In the genomic region with DNA sequence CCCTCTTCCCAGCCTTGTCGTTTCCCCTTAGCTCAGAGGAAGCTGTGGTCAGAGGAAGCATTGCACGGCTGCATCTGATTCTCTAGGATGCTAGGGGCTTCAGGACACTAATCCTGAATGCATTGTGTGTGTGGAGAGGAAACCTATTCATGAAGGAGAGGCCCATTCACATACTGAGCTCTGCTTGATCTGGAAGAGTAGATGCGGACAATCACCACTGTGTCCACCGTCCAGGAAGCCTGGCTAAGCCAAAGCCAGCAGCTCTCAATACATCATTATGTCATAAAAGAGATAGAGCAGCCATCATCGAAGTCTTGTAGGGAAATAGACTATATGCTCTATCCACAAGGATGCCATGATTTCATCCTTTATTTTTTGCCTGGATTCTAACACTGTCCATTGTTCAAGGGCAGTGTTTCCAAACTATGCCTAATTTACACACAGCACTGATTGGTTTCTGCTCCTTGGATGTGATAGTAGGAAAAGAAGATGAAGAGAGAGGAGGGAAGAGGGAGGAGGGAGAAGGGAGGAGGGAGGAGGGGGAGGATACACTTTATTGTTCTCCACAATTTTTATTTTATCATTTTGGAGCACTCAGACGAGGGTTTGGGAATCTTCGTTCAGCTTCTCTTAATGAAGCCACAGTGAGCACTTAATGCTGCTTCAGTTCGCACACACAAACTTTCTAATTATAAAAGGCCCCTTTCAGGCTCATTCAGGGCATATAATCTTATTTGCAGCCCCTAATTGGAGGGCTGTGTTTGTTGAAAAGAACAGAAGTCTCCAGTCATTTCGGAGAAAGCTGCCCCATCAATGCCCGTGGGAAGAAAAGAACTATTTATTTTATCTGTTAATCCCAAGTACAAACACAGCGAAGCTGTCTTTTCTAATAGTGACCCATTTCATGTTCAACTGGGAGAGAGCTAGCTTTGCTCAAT, we compare ENCODE assay signal across 17 mouse cellular contexts.
A peak's percentile ranks its signal among the peaks of the same experiment; 100 is the strongest.
DNase-seq lines count a peak whose midpoint lies in the region; ATAC-seq and TF ChIP-seq lines count a peak whose summit lies in the region.
"Had no signal": no experiment of that assay in that cellular context is flagged by ENCODE, and none has a peak within 500 bp of the region (broad histone marks: within the 10 kb centered on the region; RNA-seq: fewer than 3 reads in every experiment).

No protein-coding gene starts in this region.

- TF ChIP-seq CTCF in hindbrain, postnatal 0 days (IDR thresholded peaks at IDR 0.05; ENCODE audit: low read depth), result peak; percentile 11; the same call in 1 of the 2 replicates
- TF ChIP-seq CTCF in midbrain, postnatal 0 days (IDR thresholded peaks at IDR 0.05), result no peak

- no peaks in the 10 kb centered on the region for H3K27me3 ChIP-seq in hindbrain, postnatal 0 days (ENCODE audit: insufficient read depth, low read length)
- H3K27me3 ChIP-seq in hindbrain, embryonic 10.5 days (ENCODE audit: insufficient read depth, poor library complexity, severe bottlenecking), result peaks cover 44% of the 10 kb centered on the region
- H3K27me3 ChIP-seq in forebrain, embryonic 16.5 days (replicated peaks; ENCODE audit: control insufficient read depth, insufficient read depth, low read length), result peaks cover 39% of the 10 kb centered on the region
- H3K27me3 ChIP-seq in midbrain, postnatal 0 days (ENCODE audit: insufficient read depth, low read length), result 0 out of 2 replicates have a peak, but pooled peaks cover 2% of the 10 kb centered on the region
- H3K27me3 ChIP-seq: embryonic facial prominence, embryonic 13.5 days; limb, embryonic 12.5 days had no signal

- H3K4me3 ChIP-seq in hindbrain, postnatal 0 days (ENCODE audit: low read length), result no peak overlapping the region
- no peak overlapping the region for H3K4me3 ChIP-seq in hindbrain, embryonic 10.5 days
- H3K4me3 ChIP-seq in forebrain, embryonic 16.5 days (replicated peaks; ENCODE audit: low read length), result no peak overlapping the region
- no peak overlapping the region for H3K4me3 ChIP-seq in midbrain, postnatal 0 days (ENCODE audit: low read depth, low read length)
- H3K4me3 ChIP-seq: embryonic facial prominence, embryonic 13.5 days; kidney, embryonic 15.5 days; limb, embryonic 12.5 days had no signal

- H3K9ac ChIP-seq in hindbrain, postnatal 0 days (replicated peaks; ENCODE audit: low read length), result no peak overlapping the region
- H3K9ac ChIP-seq in forebrain, embryonic 16.5 days (replicated peaks; ENCODE audit: low read depth, low read length), result no peak overlapping the region
- H3K9ac ChIP-seq in midbrain, postnatal 0 days (replicated peaks; ENCODE audit: low read length, poor library complexity, severe bottlenecking), result no peak overlapping the region
- H3K9ac ChIP-seq: embryonic facial prominence, embryonic 13.5 days; kidney, embryonic 15.5 days; limb, embryonic 12.5 days had no signal

- H3K4me1 ChIP-seq in hindbrain, postnatal 0 days (ENCODE audit: insufficient read depth, low read length), result no peaks in the 10 kb centered on the region; the same call in 1 of the 2 replicates
- H3K4me1 ChIP-seq in hindbrain, embryonic 10.5 days (replicated peaks), result peaks cover 11% of the 10 kb centered on the region
- no peaks in the 10 kb centered on the region for H3K4me1 ChIP-seq in forebrain, embryonic 16.5 days (replicated peaks; ENCODE audit: control insufficient read depth, insufficient read depth, low read length)
- H3K4me1 ChIP-seq in midbrain, postnatal 0 days (ENCODE audit: insufficient read depth, low read length), result no peaks in the 10 kb centered on the region
- H3K4me1 ChIP-seq: embryonic facial prominence, embryonic 13.5 days; kidney, embryonic 15.5 days; limb, embryonic 12.5 days had no signal

- peak; percentile 49 for DNase-seq in hindbrain, postnatal 0 days (ENCODE audit: low spot score)
- no peak for DNase-seq in hindbrain, embryonic 10.5 days (ENCODE audit: low spot score)
- peak; percentile 47 for DNase-seq in embryo, embryonic 10 days (ENCODE audit: low spot score)
- DNase-seq in midbrain, postnatal 0 days (ENCODE audit: low spot score), result peak; percentile 58
- DNase-seq in adrenal gland, postnatal 14 days, result no peak
- DNase-seq in lung, postnatal 4 days, result no peak
- no peak for DNase-seq in frontal cortex, postnatal 36 days (ENCODE audit: low spot score in 2 of 2)
- DNase-seq: cerebellum, adult 9-11 months; gastrocnemius, postnatal 14 days; heart, postnatal 10 days; thymus, adult 18-20 months had no signal

- H3K27ac ChIP-seq in hindbrain, postnatal 0 days, result peak overlapping the region; percentile 11; the same call in 1 of the 2 replicates
- H3K27ac ChIP-seq in hindbrain, embryonic 10.5 days, result no peak overlapping the region
- no peak overlapping the region for H3K27ac ChIP-seq in forebrain, embryonic 16.5 days (ENCODE audit: low read length)
- no peak overlapping the region for H3K27ac ChIP-seq in midbrain, postnatal 0 days (ENCODE audit: low read depth, low read length)
- H3K27ac ChIP-seq: embryonic facial prominence, embryonic 13.5 days; kidney, embryonic 15.5 days; limb, embryonic 12.5 days; macrophage had no signal

- no peaks in the 10 kb centered on the region for H3K36me3 ChIP-seq in hindbrain, postnatal 0 days (ENCODE audit: insufficient read depth, low read length)
- H3K36me3 ChIP-seq in hindbrain, embryonic 10.5 days, result no peaks in the 10 kb centered on the region
- no peaks in the 10 kb centered on the region for H3K36me3 ChIP-seq in forebrain, embryonic 16.5 days (ENCODE audit: control insufficient read depth, insufficient read depth)
- H3K36me3 ChIP-seq in midbrain, postnatal 0 days (ENCODE audit: insufficient read depth, low read length), result no peaks in the 10 kb centered on the region
- H3K36me3 ChIP-seq: embryonic facial prominence, embryonic 13.5 days; kidney, embryonic 15.5 days; limb, embryonic 12.5 days had no signal

- WGBS in hindbrain, postnatal 0 days, result 41% methylated on average over 11 of the region's 11 CpGs
- 41% methylated on average over 11 of the region's 11 CpGs for WGBS in hindbrain, embryonic 10.5 days
- 6% methylated on average over 11 of the region's 11 CpGs for WGBS in forebrain, embryonic 16.5 days
- WGBS in midbrain, postnatal 0 days, result 16% methylated on average over 11 of the region's 11 CpGs

- H3K4me2 ChIP-seq in hindbrain, postnatal 0 days (ENCODE audit: low read depth, low read length), result no peak overlapping the region
- H3K4me2 ChIP-seq in forebrain, embryonic 16.5 days (ENCODE audit: low read length), result no peak overlapping the region
- no peak overlapping the region for H3K4me2 ChIP-seq in midbrain, postnatal 0 days (ENCODE audit: low read depth, low read length, poor library complexity, severe bottlenecking)
- H3K4me2 ChIP-seq: embryonic facial prominence, embryonic 13.5 days; kidney, embryonic 15.5 days; limb, embryonic 12.5 days had no signal

- ATAC-seq in hindbrain, postnatal 0 days, result peak; percentile 68; the same call in 1 of the 2 replicates
- peak; percentile 54 for ATAC-seq in forebrain, embryonic 16.5 days
- ATAC-seq in midbrain, postnatal 0 days (ENCODE audit: low FRiP score), result no peak
- ATAC-seq: inflammation-experienced regulatory T-cells, adult 6 months had no signal

- H3K9me3 ChIP-seq in hindbrain, postnatal 0 days (ENCODE audit: low read length), result no peaks in the 10 kb centered on the region
- no peaks in the 10 kb centered on the region for H3K9me3 ChIP-seq in hindbrain, embryonic 10.5 days
- H3K9me3 ChIP-seq in forebrain, embryonic 16.5 days (ENCODE audit: control insufficient read depth, low read length), result no peaks in the 10 kb centered on the region
- H3K9me3 ChIP-seq in midbrain, postnatal 0 days (ENCODE audit: low read length), result no peaks in the 10 kb centered on the region
- H3K9me3 ChIP-seq: embryonic facial prominence, embryonic 13.5 days; kidney, embryonic 15.5 days; limb, embryonic 12.5 days had no signal

Comparison
In these comparisons a context has a peak if more than half of its experiments do, and no peak if none do; other contexts are left out.
1. DNase-seq: peak in hindbrain, postnatal 0 days (single experiment), embryo, embryonic 10 days (single experiment) and midbrain, postnatal 0 days (single experiment); none in hindbrain, embryonic 10.5 days (single experiment), adrenal gland, postnatal 14 days (single experiment), lung, postnatal 4 days (0 of 2) and frontal cortex, postnatal 36 days (0 of 2).